Mouse (Mus musculus) kidney, adult 2 months (tissue): ENCODE measurements around the gene Il17rd. TPM values are rescaled to one million over a fixed set of nuclear protein-coding genes. Genes with fewer than 3 reads are reported as not detected.

Experiments
- DNase-seq: peaks from one replicate; pipeline ENCODE4 v3.0.0; 2021
- H3K27ac ChIP-seq: fragments of 200-500 bp; 2 replicates; pipeline ENCODE4 v1.5.1; 2012; ENCODE audit warnings: low read depth, low read length, control low read depth, inconsistent platforms; ENCODE audit not compliant: insufficient read depth
- H3K27me3 ChIP-seq: fragments of 200-500 bp; replicated peaks from 2 replicates; pipeline ENCODE4 v1.6.1; 2012; ENCODE audit warnings: mild to moderate bottlenecking, moderate library complexity, low read length, inconsistent platforms; ENCODE audit not compliant: control insufficient read depth, insufficient read depth
- H3K36me3 ChIP-seq: fragments of 200-500 bp; 2 replicates; pipeline ENCODE4 v1.6.1; 2012; ENCODE audit warnings: mild to moderate bottlenecking, moderate library complexity, low read length, inconsistent platforms; ENCODE audit not compliant: control insufficient read depth, insufficient read depth
- H3K4me1 ChIP-seq: fragments of 200-500 bp; 2 replicates; pipeline ENCODE4 v1.6.1; 2011; ENCODE audit warnings: low read length; ENCODE audit not compliant: control insufficient read depth, insufficient read depth
- H3K4me3 ChIP-seq: fragments of 200-500 bp; 2 replicates; pipeline ENCODE4 v1.5.1; 2011; ENCODE audit warnings: mild to moderate bottlenecking, low read depth, low read length, control low read depth; ENCODE audit not compliant: insufficient read depth
- CTCF ChIP-seq: fragments of 200-500 bp; conservative IDR thresholded peaks from 2 replicates; pipeline ENCODE4 v1.5.1; 2011; ENCODE audit warnings: low read depth, mild to moderate bottlenecking, control low read depth, low read length, moderate library complexity, mixed read lengths; ENCODE audit not compliant: insufficient read depth, insufficient read length
- POLR2A ChIP-seq: fragments of 200-500 bp; IDR thresholded peaks from one replicate; pipeline ENCODE4 v1.6.1; 2011; ENCODE audit warnings: low read depth, low read length, control low read depth
- WGBS: fragments of 180-500 bp; shearing (Covaris S2); methylation state at CpG from one replicate; pipeline ENCODE4 v1.1.7; 2018; 5-methylcytosine and 5-hydroxymethylcytosine counted together
- polyA plus RNA-seq: library from polyadenylated mRNA; depleted of rRNA; stranded (reverse); fragments of >200 nt; gene quantifications from 2 replicates; pipeline ENCODE4 v1.2.3, GENCODE M21; 2012

The Il17rd gene
- polyA plus RNA-seq, 1 experiment = 3.3 TPM

DNA sequence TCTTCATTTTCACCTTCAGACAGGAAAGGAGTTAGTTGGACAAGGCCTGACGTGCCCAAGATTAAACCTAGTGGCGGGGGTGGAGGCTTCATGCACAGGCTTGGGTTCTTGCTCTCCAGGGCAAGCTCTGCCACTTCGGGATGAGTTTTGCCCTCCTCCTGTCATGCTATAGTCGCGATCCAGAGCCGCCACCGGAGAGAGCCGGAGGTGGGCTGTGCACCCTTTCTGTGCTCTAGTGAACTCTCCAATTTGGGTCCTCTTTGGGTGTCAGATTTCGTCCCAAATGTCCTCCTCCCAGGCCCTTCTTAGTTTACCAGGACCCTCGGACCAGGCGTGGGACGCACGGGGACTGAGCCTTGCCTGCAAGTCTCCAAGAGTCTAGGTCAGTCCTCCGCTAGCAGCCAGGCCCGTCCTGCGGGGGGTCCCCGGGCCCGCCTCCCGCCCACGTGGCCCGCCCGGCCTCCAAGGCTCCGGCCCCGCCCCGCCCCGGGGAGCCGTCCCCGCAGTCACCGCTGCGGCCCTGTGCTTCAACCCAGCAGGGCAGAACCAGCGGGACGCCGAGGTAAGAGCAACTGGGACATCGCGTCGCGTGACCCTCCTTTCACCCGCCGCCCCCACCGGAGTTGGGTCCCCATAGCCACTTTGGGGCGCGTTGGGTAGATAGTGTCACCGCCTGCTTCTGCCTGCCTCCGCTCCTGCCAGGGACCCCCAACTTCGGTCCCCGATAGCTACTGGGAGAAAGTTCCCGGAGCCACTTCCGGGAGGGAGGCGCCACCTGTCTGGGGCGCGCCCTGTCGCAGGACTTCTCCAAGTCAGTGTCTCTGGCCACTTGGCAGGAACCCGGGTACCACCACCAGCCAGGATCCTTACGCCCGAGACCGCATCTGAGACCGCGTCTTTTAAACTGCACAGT, 75.9 kb downstream of the Il17rd start, which contains the start of gene Arhgef3:
TSS of gene Arhgef3 (plus strand) at position 538 of the 913 bp plus-strand sequence.
- Histone ChIP-seq H3K4me3 (peak within 1 kb of the TSS; percentile 85), H3K27ac (peak within 1 kb of the TSS; percentile 62), H3K36me3 (no peaks in the 10 kb centered on the region), H3K4me1 (peaks cover 15% of the 10 kb centered on the region), H3K27me3 (no peaks in the 10 kb centered on the region)
- WGBS = 2% methylated on average over 58 of the region's 58 CpGs
- TF ChIP-seq POLR2A = peak; percentile 29
- no peak for TF ChIP-seq CTCF
- peak; percentile 89 for DNase-seq

- peak overlapping the region; percentile 85 for H3K4me3 ChIP-seq
Measured at GRCm38 (mm10) chr14:27115275-27115660, 76.5 kb downstream of the Il17rd start.

GRCm38 (mm10) chr14:27115991-27116390, 77.2 kb downstream of the Il17rd start:
- Histone ChIP-seq H3K4me1 (peaks cover 18% of the 10 kb centered on the region), H3K27me3 (no peaks in the 10 kb centered on the region), H3K27ac (no peak overlapping the region), H3K36me3 (no peaks in the 10 kb centered on the region), H3K4me3 (peak overlapping the region; percentile 24)
- DNase-seq = peak; percentile 60
- 50% methylated on average over 6 of the region's 6 CpGs for WGBS
- TF ChIP-seq POLR2A (no peak), CTCF (no peak)

More at GRCm38 (mm10) chr14:27115275-27115660, 76.5 kb downstream of the Il17rd start:
- Histone ChIP-seq H3K27ac (peak overlapping the region; percentile 62; the same call in 1 of the 2 replicates), H3K4me1 (peaks cover 15% of the 10 kb centered on the region), H3K36me3 (no peaks in the 10 kb centered on the region), H3K27me3 (no peaks in the 10 kb centered on the region)
- WGBS = 8% methylated on average over 11 of the region's 11 CpGs
- peak; percentile 58 for DNase-seq
- TF ChIP-seq CTCF = no peak
- TF ChIP-seq POLR2A = no peak

DNA sequence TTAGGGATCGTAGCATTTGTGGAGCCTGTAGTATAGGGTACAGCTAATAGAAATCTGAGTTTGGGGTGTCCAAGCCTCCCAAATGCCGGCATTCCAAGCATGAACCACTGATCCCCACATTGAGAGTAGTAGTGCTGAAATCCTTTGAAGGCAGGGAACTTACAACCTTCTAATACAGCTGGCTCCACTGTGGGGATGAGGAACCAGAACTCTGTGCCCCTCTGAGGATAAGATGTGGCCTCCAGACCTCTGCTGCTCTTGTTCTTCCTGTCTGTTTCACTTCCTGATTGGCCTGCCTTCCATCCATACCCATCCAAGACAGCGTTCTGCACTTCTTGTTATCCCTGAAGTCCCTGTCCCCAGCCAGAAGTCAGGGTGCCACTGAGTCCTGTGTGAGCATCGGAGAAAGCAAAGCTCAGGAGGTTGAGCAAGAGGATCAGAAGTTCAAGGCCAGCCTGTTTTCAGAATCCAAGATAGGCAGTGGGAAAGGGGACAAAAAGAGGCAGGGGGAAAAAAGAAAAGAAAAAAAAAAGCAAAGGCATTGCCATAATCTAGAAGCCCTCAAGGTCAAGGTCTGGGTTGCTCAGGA, 77.9 kb downstream of the Il17rd start:
- WGBS = 78% methylated on average over 4 of the region's 4 CpGs
- TF ChIP-seq CTCF = no peak
- no peak for TF ChIP-seq POLR2A
- no peak for DNase-seq

GRCm38 (mm10) chr14:27118546-27118945, 79.8 kb downstream of the Il17rd start:
- peak overlapping the region; percentile 72 for H3K27ac ChIP-seq
- TF ChIP-seq CTCF (no peak), POLR2A (no peak)
- 45% methylated on average over 5 of the region's 5 CpGs for WGBS
- H3K4me3 ChIP-seq = no peak overlapping the region
- peaks cover 21% of the 10 kb centered on the region for H3K4me1 ChIP-seq
- H3K36me3 ChIP-seq = no peaks in the 10 kb centered on the region
- peak; percentile 87 for DNase-seq
- no peaks in the 10 kb centered on the region for H3K27me3 ChIP-seq

More for the DNA sequence above, 77.9 kb downstream of the Il17rd start:
- H3K4me1 ChIP-seq = peaks cover 18% of the 10 kb centered on the region
- no peaks in the 10 kb centered on the region for H3K27me3 ChIP-seq
- no peak overlapping the region for H3K4me3 ChIP-seq
- no peaks in the 10 kb centered on the region for H3K36me3 ChIP-seq
- no peak overlapping the region for H3K27ac ChIP-seq

GRCm38 (mm10) chr14:27122646-27123045, 83.9 kb downstream of the Il17rd start:
- no peak overlapping the region for H3K4me3 ChIP-seq
- DNase-seq = no peak
- H3K4me1 ChIP-seq = peaks cover 12% of the 10 kb centered on the region
- H3K27ac ChIP-seq = no peak overlapping the region
- TF ChIP-seq CTCF (no peak), POLR2A (no peak)
- 89% methylated on average over 3 of the region's 3 CpGs for WGBS
- H3K27me3 ChIP-seq = no peaks in the 10 kb centered on the region
- no peaks in the 10 kb centered on the region for H3K36me3 ChIP-seq

DNA sequence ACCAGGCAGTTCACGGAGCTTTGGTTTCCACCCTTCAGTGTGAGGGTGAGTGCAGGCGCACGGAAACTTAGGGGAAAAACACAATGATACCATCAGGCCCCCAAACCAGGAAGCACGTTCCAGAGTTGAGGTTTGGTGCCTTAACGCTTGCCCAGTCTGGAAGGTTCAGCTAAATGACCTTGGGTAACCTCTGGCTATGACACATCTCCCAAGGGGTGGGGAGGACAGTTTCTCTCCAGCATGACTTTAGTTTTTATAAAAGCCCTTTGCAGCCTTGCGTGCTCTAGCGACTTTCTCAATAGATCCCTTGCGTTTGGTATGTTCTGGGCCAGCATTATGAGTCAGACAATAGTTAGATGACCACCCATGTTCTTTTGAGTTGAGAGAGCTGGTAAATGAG, 84.8 kb downstream of the Il17rd start:
- Histone ChIP-seq H3K36me3 (no peaks in the 10 kb centered on the region), H3K4me3 (no peak overlapping the region), H3K27ac (no peak overlapping the region; the same call in 1 of the 2 replicates), H3K27me3 (no peaks in the 10 kb centered on the region), H3K4me1 (peaks cover 12% of the 10 kb centered on the region)
- DNase-seq = peak; percentile 48
- 29% methylated on average over 8 of the region's 8 CpGs for WGBS
- TF ChIP-seq POLR2A = no peak
- TF ChIP-seq CTCF = no peak
